Mouse (Mus musculus) adrenal gland, postnatal 4 days (tissue): ENCODE data around the gene Kat7. TPM values are rescaled to one million over a fixed set of nuclear protein-coding genes. Genes with fewer than 3 reads are reported as not detected.

Source experiments
- DNase-seq, 2 experiments: peaks; one replicate each; pipeline ENCODE4 v3.0.0; 2021 to 2022; ENCODE audit warnings: low spot score in 2 of 2, mixed read lengths in 2 of 2
- long read RNA-seq, 2 experiments: library from polyadenylated mRNA; stranded (forward); transcript quantifications; one replicate each; pipeline ENCODE4 v2.0.0; 2021
- total RNA-seq, 2 experiments: library from RNA; stranded (reverse); gene quantifications; 2 replicates each; pipeline ENCODE4 v1.2.3; 2021

Gene Kat7
- total RNA-seq = 10 to 100 TPM; 77.8 to 80.3 TPM
- long read RNA-seq, experiment 1, partial matches to known transcripts = 0 of 7 reads
- long read RNA-seq, experiment 1, other reads (novel, unspliced or antisense) = 3 of 7 reads
- long read RNA-seq, experiment 2, transcript Kat7-204 (14 exons, 3,470 nt) = minor isoform, 7 of 70 reads
- long read RNA-seq, experiment 2, transcript Kat7-205 (15 exons, 3,560 nt) = major isoform, 27 of 70 reads
- long read RNA-seq, experiment 2, partial matches to known transcripts = 10 of 70 reads
- long read RNA-seq, experiment 2, other reads (novel, unspliced or antisense) = 26 of 70 reads

- DNase-seq = peak; percentile 68 to 94
These were observed at the start of gene Kat7 for GRCm38 (mm10) chr11:95310007-95310647. Gene Kat7 (minus strand): TSS chr11:95310246.

GRCm38 (mm10) chr11:95358263-95358662 is 48.2 kb upstream of the Kat7 start:
- no peak for DNase-seq

GRCm38 (mm10) chr11:95356469-95357273 is 46.6 kb upstream of the Kat7 start:
- DNase-seq = peak in 1 of 2 experiments; percentile 20

- no peak for DNase-seq
These were observed 46.0 kb upstream of the Kat7 start for GRCm38 (mm10) chr11:95356039-95356438.

GRCm38 (mm10) chr11:95355661-95356011 is 45.6 kb upstream of the Kat7 start:
- no peak for DNase-seq

- DNase-seq = no peak
These were observed 45.1 kb upstream of the Kat7 start for GRCm38 (mm10) chr11:95354945-95355660.

GRCm38 (mm10) chr11:95354228-95354944 is 44.3 kb upstream of the Kat7 start:
- no peak for DNase-seq

- DNase-seq = no peak
These were observed 43.2 kb upstream of the Kat7 start for GRCm38 (mm10) chr11:95353226-95353625.

GRCm38 (mm10) chr11:95352686-95353085 is 42.6 kb upstream of the Kat7 start:
- no peak for DNase-seq

- no peak for DNase-seq
These were observed 40.9 kb upstream of the Kat7 start for GRCm38 (mm10) chr11:95350960-95351359.

GRCm38 (mm10) chr11:95350289-95350688 is 40.2 kb upstream of the Kat7 start:
- no peak for DNase-seq

- no peak for DNase-seq
These were observed 34.1 kb upstream of the Kat7 start for GRCm38 (mm10) chr11:95344181-95344580.

- DNase-seq = no peak
These were observed 33.1 kb upstream of the Kat7 start for GRCm38 (mm10) chr11:95343180-95343579.

GRCm38 (mm10) chr11:95340664-95341063 is 30.6 kb upstream of the Kat7 start:
- no peak for DNase-seq

- DNase-seq = no peak
These were observed 30.2 kb upstream of the Kat7 start for GRCm38 (mm10) chr11:95340259-95340658.

- no peak for DNase-seq
These were observed 29.5 kb upstream of the Kat7 start for GRCm38 (mm10) chr11:95339471-95340021.

GRCm38 (mm10) chr11:95337846-95338342 is 27.8 kb upstream of the Kat7 start:
- no peak for DNase-seq

- peak; percentile 21 to 24 for DNase-seq
These were observed 27.2 kb upstream of the Kat7 start for GRCm38 (mm10) chr11:95337129-95337813.

- peak; percentile 50 to 72 for DNase-seq
These were observed 26.6 kb upstream of the Kat7 start, which contains the start of gene Fam117a for GRCm38 (mm10) chr11:95336568-95337128. Gene Fam117a (plus strand): TSS chr11:95337018.
